Mouse (Mus musculus): ENCODE data around the gene Crybb1.

The Crybb1 gene

GRCm38 (mm10) chr5:112255426-112255825 lies at the start of gene Crybb1:
Gene Crybb1, plus strand, starts transcription at chr5:112255815.
- DNase-seq (ENCODE audit: extremely low spot score, low read depth, low spot score): no peak

- DNase-seq (ENCODE audit: extremely low spot score, low read depth, low spot score): no peak
Measured at GRCm38 (mm10) chr5:112206543-112207255, 48.9 kb upstream of the Crybb1 start.

GRCm38 (mm10) chr5:112208321-112208720 lies 47.3 kb upstream of the Crybb1 start:
- DNase-seq (ENCODE audit: extremely low spot score, low read depth, low spot score): no peak

GRCm38 (mm10) chr5:112210104-112210503 lies 45.5 kb upstream of the Crybb1 start:
- peak; percentile 24 for DNase-seq (ENCODE audit: extremely low spot score, low read depth, low spot score)

GRCm38 (mm10) chr5:112211911-112212310 lies 43.7 kb upstream of the Crybb1 start:
- no peak for DNase-seq (ENCODE audit: extremely low spot score, low read depth, low spot score)

GRCm38 (mm10) chr5:112212711-112213264 lies 42.8 kb upstream of the Crybb1 start:
- no peak for DNase-seq (ENCODE audit: extremely low spot score, low read depth, low spot score)

GRCm38 (mm10) chr5:112213331-112214240 lies 42.0 kb upstream of the Crybb1 start:
- no peak for DNase-seq (ENCODE audit: extremely low spot score, low read depth, low spot score)

- DNase-seq (ENCODE audit: extremely low spot score, low read depth, low spot score): peak; percentile 50
Measured at GRCm38 (mm10) chr5:112214419-112214818, 41.2 kb upstream of the Crybb1 start.

- no peak for DNase-seq (ENCODE audit: extremely low spot score, low read depth, low spot score)
Measured at GRCm38 (mm10) chr5:112215291-112215751, 40.3 kb upstream of the Crybb1 start.

- no peak for DNase-seq (ENCODE audit: extremely low spot score, low read depth, low spot score)
Measured at GRCm38 (mm10) chr5:112215801-112216251, 39.8 kb upstream of the Crybb1 start.

- no peak for DNase-seq (ENCODE audit: extremely low spot score, low read depth, low spot score)
Measured at GRCm38 (mm10) chr5:112216335-112216734, 39.3 kb upstream of the Crybb1 start.

GRCm38 (mm10) chr5:112217031-112217430 lies 38.6 kb upstream of the Crybb1 start:
- no peak for DNase-seq (ENCODE audit: extremely low spot score, low read depth, low spot score)

- no peak for DNase-seq (ENCODE audit: extremely low spot score, low read depth, low spot score)
Measured at GRCm38 (mm10) chr5:112218679-112219078, 36.9 kb upstream of the Crybb1 start.

GRCm38 (mm10) chr5:112219398-112219797 lies 36.2 kb upstream of the Crybb1 start:
- no peak for DNase-seq (ENCODE audit: extremely low spot score, low read depth, low spot score)

- no peak for DNase-seq (ENCODE audit: extremely low spot score, low read depth, low spot score)
Measured at GRCm38 (mm10) chr5:112220203-112220602, 35.4 kb upstream of the Crybb1 start.

GRCm38 (mm10) chr5:112225591-112225990 lies 30.0 kb upstream of the Crybb1 start:
- DNase-seq (ENCODE audit: extremely low spot score, low read depth, low spot score): no peak

- no peak for DNase-seq (ENCODE audit: extremely low spot score, low read depth, low spot score)
Measured at GRCm38 (mm10) chr5:112227354-112227753, 28.3 kb upstream of the Crybb1 start.

- no peak for DNase-seq (ENCODE audit: extremely low spot score, low read depth, low spot score)
Measured at GRCm38 (mm10) chr5:112227898-112228239, 27.7 kb upstream of the Crybb1 start.

GRCm38 (mm10) chr5:112228240-112229076 lies 27.2 kb upstream of the Crybb1 start:
- DNase-seq (ENCODE audit: extremely low spot score, low read depth, low spot score): no peak

GRCm38 (mm10) chr5:112235806-112236205 lies 19.8 kb upstream of the Crybb1 start:
- no peak for DNase-seq (ENCODE audit: extremely low spot score, low read depth, low spot score)

GRCm38 (mm10) chr5:112236631-112237030 lies 19.0 kb upstream of the Crybb1 start:
- DNase-seq (ENCODE audit: extremely low spot score, low read depth, low spot score): no peak

Measured in hindlimb bud, embryonic 11.5 days (tissue).